Mouse (Mus musculus) liver, embryonic 16.5 days (tissue): Measurements from ENCODE around the gene Hist2h2be. TPM values are rescaled to one million over a fixed set of nuclear protein-coding genes. Genes with fewer than 3 reads are reported as not detected.

ENCODE experiments used
- ATAC-seq: fragments of 200-750 bp; cut with Nextera tagmentation; 2 replicates; pipeline ENCODE4 v1.8.0; 2017; ENCODE audit warnings: low read depth, mild to moderate bottlenecking, moderate number of reproducible peaks, moderate library complexity
- H3K27ac ChIP-seq: fragments of 300-500 bp; sonication (generic); 2 replicates; pipeline ENCODE4 v1.5.1; 2014; ENCODE audit warnings: mild to moderate bottlenecking, low read length
- H3K27me3 ChIP-seq: fragments of 300-500 bp; sonication (generic); 2 replicates; pipeline ENCODE4 v1.6.1; 2014; ENCODE audit warnings: low read depth, low read length, mixed read lengths; ENCODE audit not compliant: control insufficient read depth, insufficient read depth
- H3K36me3 ChIP-seq: fragments of 300-500 bp; sonication (generic); 2 replicates; pipeline ENCODE4 v1.6.1; 2014; ENCODE audit warnings: mild to moderate bottlenecking; ENCODE audit not compliant: control insufficient read depth, insufficient read depth
- H3K4me1 ChIP-seq: fragments of 300-500 bp; sonication (generic); 2 replicates; pipeline ENCODE4 v1.6.1; 2014; ENCODE audit warnings: low read depth, low read length, mixed read lengths; ENCODE audit not compliant: control insufficient read depth
- H3K4me2 ChIP-seq: fragments of 300-500 bp; sonication (generic); 2 replicates; pipeline ENCODE4 v1.6.1; 2014; ENCODE audit warnings: low read depth, low read length, mixed read lengths
- H3K4me3 ChIP-seq: fragments of 300-500 bp; sonication (generic); 2 replicates; pipeline ENCODE4 v1.5.1; 2014; ENCODE audit warnings: low read depth, mild to moderate bottlenecking, low read length
- H3K9ac ChIP-seq: fragments of 300-500 bp; sonication (generic); 2 replicates; pipeline ENCODE4 v1.6.1; 2014; ENCODE audit warnings: low read depth, low read length
- H3K9me3 ChIP-seq: fragments of 300-500 bp; sonication (generic); replicated peaks from 2 replicates; pipeline ENCODE4 v1.6.1; 2016; ENCODE audit warnings: low read length; ENCODE audit not compliant: control insufficient read depth
- WGBS: fragments of 180-500 bp; shearing (Covaris S2); extraction: QIAGEN DNeasy Blood & Tissue Kit; methylation state at CpG from one replicate; pipeline ENCODE4 v1.1.7; 2014; ENCODE audit not compliant: insufficient replicate concordance; 5-methylcytosine and 5-hydroxymethylcytosine counted together
- polyA plus RNA-seq: library from polyadenylated mRNA; unstranded; fragments of >200 nt; fragmentation: Nextera tagmentation; extraction: Ambion mirVana; gene quantifications from 2 replicates; pipeline ENCODE4 v1.2.1, GENCODE M21; 2015

The Hist2h2be gene
- polyA plus RNA-seq, 1 experiment from 2014 or later: 7.2 TPM

GRCm38 (mm10) chr3:96250890-96251289 is 30.0 kb downstream of the Hist2h2be start:
- Histone ChIP-seq H3K4me2 (peak overlapping the region; percentile 16; the same call in 1 of the 2 replicates), H3K4me3 (peak overlapping the region; percentile 17), H3K27me3 (no peaks in the 10 kb centered on the region), H3K27ac (peak overlapping the region; percentile 77), H3K9ac (peak overlapping the region; percentile 33; the same call in 1 of the 2 replicates), H3K4me1 (peaks cover 45% of the 10 kb centered on the region), H3K9me3 (no peaks in the 10 kb centered on the region), H3K36me3 (no peaks in the 10 kb centered on the region)
- no peak for ATAC-seq
- 55% methylated on average over 3 of the region's 3 CpGs for WGBS

DNA sequence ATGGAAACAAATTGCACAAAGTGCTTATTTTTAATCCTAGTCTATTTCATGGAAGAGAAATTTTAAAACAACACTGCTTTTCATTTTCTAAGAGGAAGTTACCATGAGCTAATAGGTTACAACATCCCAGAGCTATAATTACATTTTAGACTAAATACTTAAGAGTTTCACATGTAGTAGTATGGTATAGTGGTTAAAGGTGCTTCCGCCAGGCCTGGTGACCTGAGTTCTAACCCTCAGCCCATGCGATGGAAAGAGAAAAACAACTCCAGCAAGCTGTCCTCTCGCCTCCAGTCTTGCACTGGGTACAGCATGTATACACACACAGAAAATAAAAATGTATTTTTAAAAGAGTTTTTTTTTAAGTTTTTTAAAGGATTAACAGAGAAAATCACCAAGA is 30.9 kb downstream of the Hist2h2be start:
- no peak for ATAC-seq
- Histone ChIP-seq H3K4me2 (no peak overlapping the region), H3K4me1 (peaks cover 50% of the 10 kb centered on the region), H3K9me3 (no peaks in the 10 kb centered on the region), H3K27ac (peak overlapping the region; percentile 26; the same call in 1 of the 2 replicates), H3K36me3 (no peaks in the 10 kb centered on the region), H3K4me3 (no peak overlapping the region), H3K9ac (no peak overlapping the region), H3K27me3 (no peaks in the 10 kb centered on the region)
- WGBS: 78% methylated on average over 3 of the region's 3 CpGs

- H3K9ac ChIP-seq: peak overlapping the region; percentile 59
- WGBS: 25% methylated on average over 10 of the region's 10 CpGs
- peak overlapping the region; percentile 83 for H3K27ac ChIP-seq
- no peaks in the 10 kb centered on the region for H3K36me3 ChIP-seq
- H3K4me3 ChIP-seq: peak overlapping the region; percentile 21
- peak; percentile 91 for ATAC-seq
- no peaks in the 10 kb centered on the region for H3K27me3 ChIP-seq
- peaks cover 39% of the 10 kb centered on the region for H3K4me1 ChIP-seq
- no peaks in the 10 kb centered on the region for H3K9me3 ChIP-seq
- H3K4me2 ChIP-seq: peak overlapping the region; percentile 56
Measured at GRCm38 (mm10) chr3:96254683-96255355, 33.9 kb downstream of the Hist2h2be start.

DNA sequence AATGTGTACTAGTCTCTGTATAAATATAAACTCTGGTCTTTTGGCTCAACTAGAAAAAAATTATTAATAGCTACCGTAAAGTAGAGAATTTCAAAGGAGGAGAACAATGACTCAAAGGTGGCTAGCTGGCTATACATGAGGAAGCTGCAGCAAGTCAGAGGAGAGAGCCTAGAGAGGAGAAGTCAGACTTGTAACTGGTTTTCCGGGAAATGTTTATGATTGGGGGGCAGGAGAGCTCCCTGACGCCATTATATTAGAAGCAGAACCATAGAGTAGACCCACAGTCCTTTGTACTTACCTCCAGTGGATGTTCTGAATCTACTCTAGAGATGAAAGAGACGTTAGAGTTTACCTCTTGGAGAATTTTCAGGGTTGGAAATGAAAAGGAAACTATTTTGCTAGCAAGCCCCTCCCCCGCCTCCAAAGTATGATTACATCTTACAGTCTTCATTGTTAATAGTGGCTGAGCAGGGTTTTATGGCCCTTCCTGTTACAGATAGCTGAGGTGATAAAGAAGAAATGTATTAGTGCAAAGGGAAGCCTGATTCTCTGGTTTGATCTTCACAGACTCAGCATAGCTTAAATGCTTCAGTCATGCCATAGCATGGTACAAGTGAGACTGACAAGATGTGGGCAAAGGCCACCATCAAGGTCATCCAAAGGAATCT is 35.1 kb downstream of the Hist2h2be start:
- WGBS: 53% methylated on average over 5 of the region's 5 CpGs
- H3K4me2 ChIP-seq: no peak overlapping the region
- H3K27me3 ChIP-seq: no peaks in the 10 kb centered on the region
- no peak for ATAC-seq
- H3K4me3 ChIP-seq: no peak overlapping the region
- H3K9me3 ChIP-seq: no peaks in the 10 kb centered on the region
- no peak overlapping the region for H3K27ac ChIP-seq
- H3K4me1 ChIP-seq: peaks cover 31% of the 10 kb centered on the region
- peak overlapping the region; percentile 1; the same call in 1 of the 2 replicates for H3K9ac ChIP-seq
- no peaks in the 10 kb centered on the region for H3K36me3 ChIP-seq

- H3K4me1 ChIP-seq: peaks cover 41% of the 10 kb centered on the region
- WGBS: 70% methylated on average over 3 of the region's 3 CpGs
- ATAC-seq: no peak
- H3K4me3 ChIP-seq: no peak overlapping the region
- no peak overlapping the region for H3K4me2 ChIP-seq
- no peaks in the 10 kb centered on the region for H3K36me3 ChIP-seq
- H3K9ac ChIP-seq: no peak overlapping the region
- no peak overlapping the region for H3K27ac ChIP-seq
- no peaks in the 10 kb centered on the region for H3K27me3 ChIP-seq
- H3K9me3 ChIP-seq: no peaks in the 10 kb centered on the region
Measured at GRCm38 (mm10) chr3:96257190-96257589, 36.3 kb downstream of the Hist2h2be start.

DNA sequence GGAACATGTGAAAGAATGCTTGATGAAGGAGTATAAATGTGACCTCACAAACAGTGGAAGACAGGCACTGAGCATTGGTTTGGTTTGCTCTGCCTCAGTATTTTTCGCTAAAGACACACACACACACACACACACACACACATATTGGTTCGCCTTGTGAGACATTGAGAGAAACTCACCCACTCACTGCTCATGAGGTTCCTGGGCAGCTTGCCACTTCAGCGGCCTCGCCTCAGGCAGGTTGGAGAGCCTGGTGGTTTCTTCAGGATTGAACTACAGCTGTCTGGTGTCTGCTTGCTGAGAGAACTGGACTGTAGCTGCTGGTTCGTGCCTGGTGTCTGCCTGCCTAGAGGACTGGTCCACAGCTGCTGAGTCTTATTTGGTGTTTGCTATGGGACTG is 39.3 kb downstream of the Hist2h2be start:
- H3K4me1 ChIP-seq: peaks cover 35% of the 10 kb centered on the region
- H3K27ac ChIP-seq: no peak overlapping the region
- no peaks in the 10 kb centered on the region for H3K36me3 ChIP-seq
- no peaks in the 10 kb centered on the region for H3K9me3 ChIP-seq
- 80% methylated on average over 5 of the region's 5 CpGs for WGBS
- no peak overlapping the region for H3K4me2 ChIP-seq
- no peaks in the 10 kb centered on the region for H3K27me3 ChIP-seq
- H3K9ac ChIP-seq: no peak overlapping the region
- H3K4me3 ChIP-seq: no peak overlapping the region
- ATAC-seq: no peak

DNA sequence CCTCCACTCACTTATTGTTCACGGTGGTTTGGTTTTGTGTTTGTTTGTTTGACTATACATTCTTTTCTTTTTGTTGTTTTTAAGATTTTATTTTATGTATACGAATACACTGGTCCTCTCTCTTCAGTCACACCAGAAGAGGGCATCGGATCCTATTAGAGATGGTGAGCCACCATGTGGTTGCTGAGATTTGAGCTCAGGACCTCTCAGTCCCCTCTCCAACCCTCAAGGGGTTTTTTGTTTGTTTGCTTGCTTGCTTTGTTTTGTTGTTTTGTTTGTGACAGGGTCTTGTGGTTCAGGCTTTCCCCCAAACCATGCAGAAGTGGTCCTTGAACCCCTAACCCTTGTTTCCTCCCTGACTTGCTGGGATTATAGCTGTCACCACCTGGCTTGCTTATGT is 40.7 kb downstream of the Hist2h2be start:
- H3K4me1 ChIP-seq: peaks cover 36% of the 10 kb centered on the region
- 53% methylated on average over 3 of the region's 3 CpGs for WGBS
- H3K9me3 ChIP-seq: no peaks in the 10 kb centered on the region
- peak overlapping the region; percentile 70 for H3K4me2 ChIP-seq
- no peaks in the 10 kb centered on the region for H3K27me3 ChIP-seq
- peak overlapping the region; percentile 84 for H3K9ac ChIP-seq
- ATAC-seq: no peak
- no peaks in the 10 kb centered on the region for H3K36me3 ChIP-seq
- peak overlapping the region; percentile 99 for H3K27ac ChIP-seq
- peak overlapping the region; percentile 68 for H3K4me3 ChIP-seq

DNA sequence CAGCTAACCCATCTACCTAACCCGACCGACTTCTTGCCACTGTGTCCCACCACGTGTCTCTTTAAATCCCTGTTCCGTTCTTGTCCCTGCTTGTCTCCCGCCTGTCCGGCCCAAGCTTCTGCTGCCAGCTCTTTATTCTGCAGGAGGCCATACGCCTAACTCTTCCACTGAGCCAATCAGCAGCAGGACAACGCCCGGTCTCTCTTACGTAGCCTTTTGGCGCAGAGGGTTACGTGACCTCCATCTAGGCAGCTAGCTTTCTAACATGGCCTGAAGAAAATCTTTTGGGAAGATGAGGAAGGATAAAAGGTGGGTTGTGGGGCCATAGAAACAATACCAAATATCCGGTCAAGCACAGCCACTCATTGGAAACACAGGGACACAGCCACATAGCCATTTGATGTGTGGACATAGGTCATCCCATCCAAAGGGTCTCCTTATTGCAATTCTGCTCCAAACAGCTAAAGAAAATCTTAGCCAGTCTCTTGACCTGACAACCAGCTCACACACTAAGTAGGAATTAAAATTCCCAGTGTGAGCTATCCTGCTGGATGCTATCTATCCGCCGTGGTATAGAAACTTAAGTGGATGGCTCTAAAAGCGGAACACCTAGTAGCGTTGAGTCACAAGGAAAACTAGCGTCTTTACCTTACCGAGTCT is 41.4 kb downstream of the Hist2h2be start:
- WGBS: 1% methylated on average over 19 of the region's 19 CpGs
- peak; percentile 75 for ATAC-seq
- H3K4me2 ChIP-seq: peak overlapping the region; percentile 70
- H3K27me3 ChIP-seq: no peaks in the 10 kb centered on the region
- no peaks in the 10 kb centered on the region for H3K9me3 ChIP-seq
- no peaks in the 10 kb centered on the region for H3K36me3 ChIP-seq
- H3K9ac ChIP-seq: peak overlapping the region; percentile 84
- H3K27ac ChIP-seq: peak overlapping the region; percentile 99
- peaks cover 38% of the 10 kb centered on the region for H3K4me1 ChIP-seq
- peak overlapping the region; percentile 68 for H3K4me3 ChIP-seq
